Mouse (Mus musculus) frontal cortex, postnatal 10 days (tissue): ENCODE measurements around the gene Zkscan3.

Source experiments
- DNase-seq, 2 experiments: peaks; one replicate each; pipeline ENCODE4 v3.0.0; 2022; ENCODE audit warnings: low spot score in 2 of 2, mixed read lengths in 1 of 2

Gene Zkscan3

GRCm38 (mm10) chr13:21397486-21397885 lies 5.1 kb downstream of the Zkscan3 start:
- no peak for DNase-seq

DNA sequence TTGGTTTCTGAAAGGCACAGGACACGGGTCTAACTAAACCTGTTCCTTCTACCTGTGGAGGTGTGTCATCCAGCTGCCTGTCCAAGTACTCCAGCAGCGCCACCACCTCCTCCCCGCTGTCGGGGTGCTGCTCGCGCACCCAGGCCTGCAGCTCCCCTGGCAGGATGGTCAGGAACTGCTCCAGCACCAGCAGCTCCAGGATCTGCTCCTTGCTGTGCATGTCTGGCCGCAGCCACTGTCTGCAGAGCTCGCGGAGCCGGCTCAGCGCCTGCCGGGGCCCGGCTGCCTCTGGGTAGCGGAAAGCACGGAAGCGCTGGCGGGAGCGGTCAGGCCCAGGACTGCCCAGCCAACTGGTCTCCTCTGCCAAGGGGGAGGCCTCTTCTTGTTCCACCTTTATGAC lies 6.5 kb downstream of the Zkscan3 start:
- peak in 1 of 2 experiments; percentile 15 for DNase-seq

DNA sequence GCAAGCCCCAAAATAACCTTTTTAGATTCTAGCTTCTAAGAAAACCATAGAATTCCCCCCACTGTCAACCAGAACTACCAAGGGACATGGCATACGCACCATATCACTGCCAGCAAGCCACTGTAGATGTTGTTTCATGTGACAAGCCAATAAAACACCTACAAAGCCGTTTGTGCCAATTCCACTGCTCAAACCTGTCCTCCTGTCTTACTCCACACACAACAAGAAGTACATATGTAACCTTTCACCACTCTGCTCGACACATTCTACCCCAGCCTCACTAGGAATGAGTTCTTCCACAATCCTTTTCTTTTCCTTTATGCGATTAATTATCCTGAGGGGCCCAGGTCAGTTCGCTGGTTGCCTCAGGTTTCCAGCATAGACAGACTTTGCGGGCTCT lies 6.9 kb downstream of the Zkscan3 start:
- no peak for DNase-seq

DNA sequence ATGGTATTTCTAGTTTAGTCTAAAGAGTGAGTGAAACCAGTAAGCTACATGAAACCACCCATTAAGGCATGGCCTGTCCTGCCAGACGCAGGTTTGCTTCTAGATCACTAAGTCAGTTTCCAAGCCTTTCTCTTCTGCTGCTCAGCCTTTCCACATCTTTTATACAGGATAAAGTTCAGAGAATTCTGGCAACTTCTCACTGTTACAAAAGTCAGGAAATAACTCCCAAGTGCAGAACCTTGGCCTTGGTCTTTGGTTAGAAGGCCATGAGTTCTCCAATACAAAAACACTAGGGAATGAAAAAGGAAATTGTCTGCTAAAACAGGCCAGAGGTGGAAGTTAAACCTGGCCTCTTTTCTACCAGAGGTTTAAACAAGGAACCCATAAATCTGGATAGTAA lies 7.3 kb downstream of the Zkscan3 start:
- no peak for DNase-seq

GRCm38 (mm10) chr13:21377773-21378172 lies 24.8 kb downstream of the Zkscan3 start:
- DNase-seq: no peak

DNA sequence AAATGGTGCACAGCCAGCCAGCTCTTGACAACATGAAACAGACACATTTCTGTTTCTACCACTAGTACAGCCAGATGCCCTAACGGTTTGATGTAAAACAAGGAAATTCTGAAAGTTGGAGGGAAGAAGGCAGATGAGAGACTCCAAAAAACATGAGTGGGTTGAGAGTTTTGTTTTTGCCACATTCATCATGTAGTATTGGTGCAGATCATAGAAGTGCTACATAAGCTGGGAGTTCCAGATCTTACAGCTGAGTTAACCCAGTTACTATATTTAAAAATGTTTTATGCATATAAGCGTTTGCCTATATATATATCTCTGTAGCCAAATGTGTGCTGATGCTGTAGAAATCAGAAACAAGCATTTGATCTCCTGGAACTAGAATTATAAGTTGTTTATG lies 29.9 kb downstream of the Zkscan3 start:
- no peak for DNase-seq

DNA sequence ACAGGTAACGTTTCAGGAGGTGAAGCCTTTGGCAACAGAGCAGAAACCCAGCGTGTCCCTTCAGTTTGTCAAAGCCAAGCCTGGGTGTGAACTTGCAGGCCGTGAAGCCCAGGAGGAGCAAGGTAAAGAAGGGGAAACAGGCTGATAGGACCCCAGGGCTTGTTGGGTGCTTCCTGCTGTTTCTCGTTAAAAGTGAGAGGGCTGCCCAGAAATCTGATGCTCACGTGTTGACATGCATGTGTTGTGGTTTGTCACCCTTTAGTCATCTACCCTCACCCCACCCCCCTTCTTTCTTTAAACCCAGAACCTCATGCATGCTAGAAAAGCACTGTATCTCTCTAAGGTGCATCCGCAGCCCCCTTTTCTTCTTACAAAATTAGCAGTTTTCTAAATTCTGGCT lies 35.9 kb downstream of the Zkscan3 start:
- DNase-seq: no peak

DNA sequence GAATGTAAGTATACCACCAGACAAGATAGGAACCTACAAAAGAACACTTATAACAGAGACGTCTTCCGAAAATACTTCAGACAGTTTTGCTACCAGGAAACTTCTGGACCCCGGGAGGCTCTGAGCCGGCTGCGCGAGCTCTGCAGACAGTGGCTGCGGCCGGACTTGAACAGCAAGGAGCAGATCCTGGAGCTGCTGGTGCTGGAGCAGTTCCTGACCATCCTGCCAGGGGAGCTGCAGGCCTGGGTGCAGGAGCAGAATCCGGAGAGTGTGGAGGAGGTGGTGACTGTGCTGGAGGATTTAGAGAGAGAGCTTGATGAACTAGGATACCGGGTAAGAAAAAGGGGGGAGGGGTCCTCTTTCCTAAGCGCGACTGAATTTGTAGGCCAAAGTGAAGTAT lies 38.8 kb downstream of the Zkscan3 start:
- DNase-seq: no peak

DNA sequence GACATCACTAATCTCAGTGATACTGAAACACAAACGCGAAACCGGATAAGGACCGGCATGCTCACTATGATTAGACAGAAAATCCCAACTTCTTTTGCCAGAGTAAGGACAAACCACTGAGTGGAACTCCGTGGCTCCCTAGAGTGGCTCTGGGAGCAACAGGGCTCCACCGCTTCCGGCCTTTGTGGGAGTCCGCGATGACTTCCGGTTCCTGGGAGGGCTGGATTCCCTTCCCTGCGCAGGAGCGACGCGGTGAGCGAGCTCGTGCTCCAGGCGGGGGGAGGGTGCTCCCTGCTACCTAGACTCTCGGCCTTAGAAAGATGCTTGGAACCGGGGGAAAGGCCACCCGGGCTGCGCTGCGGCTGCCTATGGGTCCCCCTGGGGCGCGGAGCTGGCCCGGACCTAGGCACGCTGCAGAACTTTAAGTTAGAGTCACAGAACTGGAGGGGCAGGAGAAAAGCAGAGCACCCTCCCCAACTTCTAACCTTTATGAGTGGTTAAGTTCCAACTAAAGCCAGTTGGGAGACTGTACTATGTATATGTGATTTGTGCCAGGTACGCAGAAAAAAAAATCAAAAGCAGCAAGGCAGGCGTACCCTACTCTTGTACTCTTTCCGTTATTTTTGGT lies 39.8 kb downstream of the Zkscan3 start, which contains the start of gene Zscan12:
Gene Zscan12 (plus strand): TSS at position 200 of the 628 bp plus-strand sequence.
- DNase-seq: peak; percentile 75 to 86

GRCm38 (mm10) chr13:21350593-21350992 lies 52.0 kb downstream of the Zkscan3 start:
- no peak for DNase-seq

DNA sequence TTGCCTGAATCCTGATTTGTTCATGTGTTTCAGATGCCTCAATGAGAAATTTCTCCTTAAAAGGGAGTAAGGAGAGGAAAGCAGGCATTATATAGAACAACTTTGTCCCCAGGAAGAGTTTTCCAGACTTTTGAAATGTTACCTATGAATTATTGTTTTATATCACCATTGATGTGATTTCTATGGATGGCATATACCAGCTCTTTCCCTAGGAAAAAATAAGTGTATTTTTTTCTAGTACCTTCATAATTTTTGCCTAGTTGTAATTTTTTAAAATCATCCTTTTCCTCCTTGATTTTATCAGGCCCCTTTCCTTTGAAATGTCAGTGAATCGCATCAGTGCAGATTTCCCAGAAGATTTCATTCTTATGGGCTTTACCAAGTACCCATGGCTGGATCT lies 55.9 kb downstream of the Zkscan3 start, which contains the start of gene Olfr1367:
Gene Olfr1367 (plus strand): TSS at position 301 of the 400 bp plus-strand sequence.
- DNase-seq: no peak
